Mouse (Mus musculus): ENCODE measurements around the gene Tcl1b1. TPM values are rescaled to one million over a fixed set of nuclear protein-coding genes. Genes with fewer than 3 reads are reported as not detected.
"Not testable (repeated sequence)": the region's sequence is repeated elsewhere in the genome, so short reads cannot be mapped to it uniquely, and the experiment has no call there.

Gene Tcl1b1
- polyA plus RNA-seq, 2 experiments from 2014 or later = not detected

- not testable (repeated sequence) for ATAC-seq
These were observed 40.4 kb downstream of the Tcl1b1 start for GRCm38 (mm10) chr12:105199684-105200497.

DNA sequence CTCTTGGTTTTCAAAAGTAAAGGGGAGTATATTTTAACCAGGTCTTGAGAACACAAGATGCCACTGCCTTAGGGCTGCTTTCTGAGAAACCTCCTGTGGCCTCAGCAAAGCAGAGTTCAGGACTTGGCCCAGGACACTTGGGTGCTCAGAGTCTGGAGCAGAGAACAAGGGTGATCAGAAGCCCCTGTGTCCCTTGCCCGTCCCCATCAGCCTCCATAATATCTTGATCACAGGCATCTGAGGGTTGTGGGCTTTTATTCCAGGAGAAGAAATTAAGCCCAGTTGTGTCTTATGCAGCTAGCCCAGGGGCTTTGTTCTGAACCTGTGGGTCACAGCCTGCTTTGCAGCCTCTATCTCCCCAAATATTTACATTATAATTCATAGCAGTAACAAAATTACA lies 42.2 kb downstream of the Tcl1b1 start, which contains the start of gene Tcl1b4:
Gene Tcl1b4, plus strand, starts transcription at position 301 of the 400 bp plus-strand sequence.
- ATAC-seq = not testable (repeated sequence)

DNA sequence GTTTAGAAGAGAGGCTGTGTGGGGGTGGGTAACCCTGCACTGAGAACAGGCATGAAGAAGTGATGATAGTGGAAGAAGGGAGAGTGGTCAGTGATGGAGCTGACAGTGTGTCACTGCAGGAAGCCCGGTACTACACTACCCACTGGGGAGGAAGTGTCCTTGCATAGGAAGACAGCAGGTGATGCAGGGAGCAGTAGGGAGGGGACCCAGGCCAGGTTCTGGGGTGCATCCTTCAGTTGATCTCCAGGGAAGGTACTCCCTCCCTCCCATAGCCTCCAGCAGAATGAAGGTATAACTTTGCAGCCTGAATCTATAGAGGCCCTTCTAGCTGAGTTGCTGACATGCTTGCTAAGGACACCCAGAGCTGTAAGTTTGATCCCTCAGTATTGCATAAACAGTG lies 47.6 kb downstream of the Tcl1b1 start:
- no peak for ATAC-seq

DNA sequence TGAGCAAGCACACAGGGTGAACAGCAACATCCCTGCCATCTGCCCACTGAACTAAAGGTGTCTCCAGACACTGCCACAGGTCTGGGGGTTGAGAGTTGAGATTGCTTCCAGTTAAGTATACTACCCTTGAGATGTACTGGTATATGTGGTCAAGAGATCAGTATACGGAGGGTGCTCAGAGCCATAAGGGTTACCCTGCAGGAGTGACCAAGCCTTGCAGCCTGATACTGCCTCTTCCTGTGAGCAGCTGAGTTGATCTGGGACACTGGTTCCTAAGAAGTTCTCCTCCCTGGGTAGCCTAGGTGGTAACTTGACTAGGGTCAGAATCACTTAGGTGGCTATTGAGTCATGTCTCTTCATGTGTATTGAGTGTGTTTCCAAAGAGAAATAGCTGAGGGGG lies 49.0 kb downstream of the Tcl1b1 start:
- no peak for ATAC-seq

- ATAC-seq = no peak
These were observed 49.7 kb downstream of the Tcl1b1 start for GRCm38 (mm10) chr12:105209231-105209630.

Other genes starting within 250 kb of the Tcl1b1 start
- gene Syne3, start 149.9 kb upstream of the Tcl1b1 start, polyA plus RNA-seq (2017; shearing (Covaris generic)) = 1 to 10 TPM; 4.1 to 5.4 TPM
- 1 to 10 TPM; 6.5 to 7.7 TPM for gene Glrx5, start 127.0 kb upstream of the Tcl1b1 start, polyA plus RNA-seq (2017; shearing (Covaris generic))
- not detected for gene Tcl1b2, start 13.7 kb upstream of the Tcl1b1 start, polyA plus RNA-seq (2017; shearing (Covaris generic))
- not detected for gene Tcl1b5, start 16.7 kb downstream of the Tcl1b1 start, polyA plus RNA-seq (2017; shearing (Covaris generic))
- not detected for gene Tcl1b3, start 31.4 kb downstream of the Tcl1b1 start, polyA plus RNA-seq (2017; shearing (Covaris generic))
- not detected for gene Tcl1b4, start 42.3 kb downstream of the Tcl1b1 start, polyA plus RNA-seq (2017; shearing (Covaris generic))
- gene Tcl1, start 63.1 kb downstream of the Tcl1b1 start, polyA plus RNA-seq (2017; shearing (Covaris generic)) = under 1 TPM in 1 of 2 experiments, not detected in 1; 0.49 TPM
- not detected for gene Tunar, start 174.2 kb downstream of the Tcl1b1 start, polyA plus RNA-seq (2017; shearing (Covaris generic))

All from activated CD4-positive, CD25-positive, alpha-beta regulatory T cell, adult 4 months (primary cell).